Mouse (Mus musculus) midbrain, embryonic 13.5 days (tissue): ENCODE data around the gene Hcfc2. TPM values are rescaled to one million over a fixed set of nuclear protein-coding genes. Genes with fewer than 3 reads are reported as not detected.

Source experiments
- ATAC-seq: fragments of 200-750 bp; cut with Nextera tagmentation; 2 replicates; pipeline ENCODE4 v1.8.0; 2017; ENCODE audit warnings: mild to moderate bottlenecking, moderate TSS enrichment, moderate library complexity
- H3K27ac ChIP-seq: fragments of 300-500 bp; sonication (generic); 2 replicates; pipeline ENCODE4 v1.5.1; 2015; ENCODE audit warnings: inconsistent platforms, mild to moderate bottlenecking, moderate library complexity
- H3K27me3 ChIP-seq: fragments of 300-500 bp; sonication (generic); 2 replicates; pipeline ENCODE4 v1.6.1; 2015; ENCODE audit warnings: mild to moderate bottlenecking, inconsistent platforms
- H3K36me3 ChIP-seq: fragments of 300-500 bp; sonication (generic); 2 replicates; pipeline ENCODE4 v1.6.1; 2015; ENCODE audit warnings: mild to moderate bottlenecking, inconsistent platforms
- H3K4me1 ChIP-seq: fragments of 300-500 bp; sonication (generic); replicated peaks from 2 replicates; pipeline ENCODE4 v1.6.1; 2015; ENCODE audit warnings: inconsistent platforms
- H3K4me2 ChIP-seq: fragments of 300-500 bp; sonication (generic); replicated peaks from 2 replicates; pipeline ENCODE4 v1.6.1; 2015; ENCODE audit warnings: moderate library complexity, mild to moderate bottlenecking, inconsistent platforms
- H3K4me3 ChIP-seq: fragments of 300-500 bp; sonication (generic); replicated peaks from 2 replicates; pipeline ENCODE4 v1.5.1; 2015; ENCODE audit warnings: mild to moderate bottlenecking, inconsistent platforms
- H3K9ac ChIP-seq: fragments of 300-500 bp; sonication (generic); replicated peaks from 2 replicates; pipeline ENCODE4 v1.6.1; 2015; ENCODE audit warnings: mild to moderate bottlenecking, inconsistent platforms
- H3K9me3 ChIP-seq: fragments of 300-500 bp; sonication (generic); 2 replicates; pipeline ENCODE4 v1.6.1; 2016; ENCODE audit warnings: mild to moderate bottlenecking, inconsistent platforms
- WGBS: fragments of 180-500 bp; shearing (Covaris S2); methylation state at CpG from one replicate; pipeline ENCODE4 v1.1.7; 2015; 5-methylcytosine and 5-hydroxymethylcytosine counted together
- polyA plus RNA-seq: library from polyadenylated mRNA; unstranded; fragments of >200 nt; fragmentation: Nextera tagmentation; extraction: Ambion mirVana; gene quantifications from 2 replicates; pipeline ENCODE4 v1.2.1, GENCODE M21; 2015

Hcfc2 gene
- polyA plus RNA-seq, 1 experiment from 2014 or later = 45.9 TPM

DNA sequence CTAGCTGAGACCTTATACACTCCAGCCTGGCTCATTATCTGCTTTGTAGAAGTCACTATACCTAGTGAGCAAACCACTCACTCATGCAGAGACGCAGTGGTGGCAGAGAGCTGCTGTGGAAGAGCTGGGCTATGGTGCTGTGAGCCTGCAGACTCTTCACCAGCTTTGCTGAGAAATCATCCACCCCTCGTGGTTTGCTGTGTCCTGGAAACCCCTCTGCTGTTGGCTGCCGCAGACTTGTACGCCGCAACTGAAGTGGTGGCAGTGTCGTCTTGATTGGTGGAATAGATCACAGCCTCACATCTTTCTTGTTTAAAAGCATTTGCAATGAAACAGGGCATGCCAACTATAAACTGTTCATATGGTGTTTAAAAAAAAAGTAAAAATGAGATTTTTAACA, 48.3 kb downstream of the Hcfc2 start:
- H3K4me2 ChIP-seq = no peak overlapping the region
- no peaks in the 10 kb centered on the region for H3K4me1 ChIP-seq
- no peaks in the 10 kb centered on the region for H3K9me3 ChIP-seq
- WGBS = 94% methylated on average over 6 of the region's 6 CpGs
- H3K36me3 ChIP-seq = peaks cover 63% of the 10 kb centered on the region
- no peak overlapping the region for H3K4me3 ChIP-seq
- no peak for ATAC-seq
- H3K27ac ChIP-seq = no peak overlapping the region
- H3K27me3 ChIP-seq = no peaks in the 10 kb centered on the region
- H3K9ac ChIP-seq = no peak overlapping the region

DNA sequence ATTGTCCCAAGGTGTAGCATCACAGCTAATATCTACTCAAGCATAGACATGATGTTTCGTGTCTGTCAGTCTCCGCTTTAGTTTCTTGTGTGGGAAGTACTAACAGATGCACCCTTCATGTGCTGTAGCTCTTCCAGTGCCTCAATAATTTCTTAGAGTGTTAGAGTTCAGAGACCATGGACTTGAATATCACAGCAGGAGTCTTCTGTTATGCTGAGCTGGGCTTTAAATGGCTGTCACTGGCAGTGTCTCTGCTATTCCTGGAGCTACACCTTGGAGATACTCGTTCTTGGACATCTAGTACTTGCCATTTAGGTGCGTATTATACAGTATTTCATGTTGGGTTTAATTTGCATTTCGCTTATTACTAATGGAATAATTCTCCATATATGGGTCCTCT, 49.3 kb downstream of the Hcfc2 start:
- Histone ChIP-seq H3K27me3 (no peaks in the 10 kb centered on the region), H3K9me3 (no peaks in the 10 kb centered on the region), H3K4me1 (no peaks in the 10 kb centered on the region), H3K4me3 (no peak overlapping the region), H3K27ac (no peak overlapping the region), H3K9ac (no peak overlapping the region), H3K4me2 (no peak overlapping the region), H3K36me3 (peaks cover 60% of the 10 kb centered on the region)
- WGBS = 88% methylated on average over 5 of the region's 5 CpGs
- no peak for ATAC-seq

DNA sequence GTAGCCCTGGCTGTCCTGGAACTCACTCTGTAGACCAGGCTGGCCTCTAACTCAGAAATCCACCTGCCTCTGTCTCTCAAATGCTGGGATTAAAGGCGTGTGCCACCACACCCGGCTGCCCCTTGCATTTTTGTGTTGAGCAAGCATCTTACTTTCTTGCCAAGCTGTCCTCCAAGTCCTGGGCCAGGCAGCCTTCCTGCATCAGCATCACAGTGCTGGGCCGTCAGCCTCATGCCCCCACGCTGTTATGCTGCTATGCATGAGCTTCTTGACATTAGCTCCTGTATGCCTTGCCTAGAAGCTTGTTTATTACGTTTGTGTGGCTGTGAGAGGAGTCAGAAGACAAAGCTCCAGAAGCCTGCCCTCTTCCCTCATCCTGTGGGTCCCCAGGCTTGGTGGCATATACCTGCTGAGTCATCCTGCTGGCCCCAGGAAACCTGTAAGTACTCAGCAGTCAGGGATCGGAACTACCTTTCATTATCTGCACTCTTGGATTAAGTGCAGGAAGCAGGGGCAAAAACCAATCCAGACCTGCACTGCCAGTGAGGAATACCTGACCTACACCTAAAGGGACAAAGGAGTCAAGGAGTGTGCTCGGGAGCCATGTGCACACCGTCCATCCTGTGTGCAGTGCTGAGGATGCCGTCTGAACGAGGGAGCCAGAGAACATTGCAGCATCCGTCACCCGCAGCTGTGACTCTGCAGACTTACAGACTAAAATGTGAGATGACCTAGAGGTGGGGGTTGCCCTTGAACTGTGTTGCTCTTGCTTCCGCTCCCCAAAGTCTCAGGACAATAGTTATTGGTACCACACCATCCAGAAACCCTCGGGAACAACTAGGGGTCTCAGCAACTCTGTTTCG, 51.3 kb downstream of the Hcfc2 start:
- no peaks in the 10 kb centered on the region for H3K4me1 ChIP-seq
- H3K36me3 ChIP-seq = peaks cover 75% of the 10 kb centered on the region
- no peak overlapping the region for H3K4me2 ChIP-seq
- no peak overlapping the region for H3K27ac ChIP-seq
- ATAC-seq = no peak
- H3K4me3 ChIP-seq = no peak overlapping the region
- WGBS = 91% methylated on average over 15 of the region's 15 CpGs
- no peak overlapping the region for H3K9ac ChIP-seq
- no peaks in the 10 kb centered on the region for H3K27me3 ChIP-seq
- H3K9me3 ChIP-seq = no peaks in the 10 kb centered on the region

DNA sequence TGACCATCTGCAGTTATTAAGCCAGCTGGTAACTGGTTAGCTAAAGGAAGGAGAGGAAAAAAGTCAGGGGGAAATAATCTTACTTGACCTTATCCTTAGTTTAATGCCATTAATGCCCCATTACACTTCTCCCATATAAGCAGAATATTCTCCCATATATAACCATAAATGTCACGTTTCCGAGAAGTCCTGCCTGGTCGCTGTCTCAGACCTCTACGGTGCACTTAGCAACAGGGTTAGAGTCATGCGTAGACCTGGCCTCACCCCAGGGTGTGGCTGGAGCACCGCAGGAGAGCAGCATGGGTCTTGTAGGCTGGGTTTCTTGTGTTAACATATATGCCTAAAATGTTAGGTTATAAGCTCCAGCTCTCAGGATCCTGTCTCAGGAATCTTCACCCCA, 54.8 kb downstream of the Hcfc2 start:
- H3K9ac ChIP-seq = no peak overlapping the region
- ATAC-seq = no peak
- no peaks in the 10 kb centered on the region for H3K4me1 ChIP-seq
- no peaks in the 10 kb centered on the region for H3K27me3 ChIP-seq
- 95% methylated on average over 6 of the region's 6 CpGs for WGBS
- no peaks in the 10 kb centered on the region for H3K9me3 ChIP-seq
- H3K4me3 ChIP-seq = no peak overlapping the region
- H3K27ac ChIP-seq = no peak overlapping the region
- H3K36me3 ChIP-seq = peaks cover 93% of the 10 kb centered on the region
- no peak overlapping the region for H3K4me2 ChIP-seq

DNA sequence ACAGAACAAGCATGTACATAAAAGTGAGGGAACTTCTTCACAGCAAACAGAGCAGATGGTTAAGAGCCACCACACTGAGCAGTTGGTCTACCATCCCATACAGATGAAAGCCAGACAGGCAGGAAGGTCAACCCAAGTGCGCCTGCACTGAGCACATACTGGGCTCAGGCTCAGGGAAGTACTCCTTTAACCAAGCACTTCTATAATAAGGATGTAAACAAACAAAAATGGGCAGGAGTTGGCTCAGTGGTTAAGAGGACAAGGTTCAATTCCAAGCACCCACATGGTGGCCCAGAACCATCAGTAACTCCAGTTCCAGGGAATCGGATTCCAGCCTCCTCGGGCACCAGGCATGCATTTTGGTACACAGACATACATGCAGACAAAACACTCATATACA, 57.0 kb downstream of the Hcfc2 start:
- WGBS = 88% methylated on average over 3 of the region's 3 CpGs
- Histone ChIP-seq H3K27ac (no peak overlapping the region), H3K36me3 (peaks cover 94% of the 10 kb centered on the region), H3K9ac (no peak overlapping the region), H3K4me1 (peaks cover 9% of the 10 kb centered on the region), H3K27me3 (no peaks in the 10 kb centered on the region), H3K4me3 (no peak overlapping the region), H3K4me2 (no peak overlapping the region), H3K9me3 (no peaks in the 10 kb centered on the region)
- no peak for ATAC-seq

DNA sequence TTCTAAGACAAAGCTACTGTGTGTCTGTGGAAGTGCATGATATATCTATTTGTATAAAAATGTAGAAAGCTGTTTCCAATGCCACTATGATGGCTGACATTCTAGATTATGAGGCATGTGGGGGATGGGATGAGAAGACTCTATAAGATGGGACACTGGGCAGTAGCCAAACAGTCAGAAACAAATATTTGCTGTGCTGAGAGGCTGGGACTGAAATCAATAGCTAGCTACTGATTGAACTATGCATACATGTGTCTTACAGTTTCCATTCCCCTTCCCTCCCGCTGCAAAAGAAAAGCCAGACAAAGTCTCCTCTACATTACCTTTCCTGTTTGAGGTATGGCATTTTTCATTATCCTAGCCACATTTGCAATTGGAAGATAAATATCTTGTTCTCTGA, 58.7 kb downstream of the Hcfc2 start:
- Histone ChIP-seq H3K36me3 (peaks cover 89% of the 10 kb centered on the region), H3K4me3 (no peak overlapping the region), H3K27ac (no peak overlapping the region), H3K4me2 (no peak overlapping the region), H3K9me3 (no peaks in the 10 kb centered on the region), H3K9ac (no peak overlapping the region), H3K4me1 (peaks cover 26% of the 10 kb centered on the region), H3K27me3 (no peaks in the 10 kb centered on the region)
- no peak for ATAC-seq
- 96% methylated on average over 1 of the region's 1 CpGs for WGBS

DNA sequence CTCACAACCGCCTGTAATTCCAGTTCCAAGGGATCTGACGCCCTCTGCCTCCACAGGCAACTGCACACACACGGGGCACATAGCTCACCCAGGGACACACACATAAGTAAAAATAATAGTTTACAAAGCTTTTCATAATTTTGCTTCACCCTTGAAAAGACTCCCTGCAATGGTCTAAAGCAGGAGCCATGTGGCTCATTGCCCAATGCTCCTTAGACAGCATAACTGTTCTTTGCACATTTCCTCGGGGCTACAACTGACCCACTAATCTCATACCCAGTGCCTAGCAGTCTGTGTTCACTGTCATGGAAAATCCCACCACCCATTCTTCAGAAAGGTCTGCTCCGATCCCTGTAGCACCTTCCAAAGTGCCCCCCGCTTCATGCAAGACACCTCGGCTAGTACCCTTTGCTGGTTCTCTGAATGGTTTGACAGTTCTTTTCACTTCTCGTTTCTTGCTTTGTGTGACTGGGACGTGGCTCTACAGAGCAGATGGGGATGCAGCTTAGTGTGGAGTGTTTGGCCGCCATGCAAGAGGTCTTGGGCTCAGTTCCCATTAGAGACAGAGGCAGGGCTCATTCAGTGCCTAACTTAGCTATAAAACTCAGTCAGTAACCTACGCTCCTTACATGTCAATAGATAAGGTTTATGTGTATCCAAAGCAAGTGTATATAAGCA, 59.4 kb downstream of the Hcfc2 start:
- Histone ChIP-seq H3K4me1 (peaks cover 33% of the 10 kb centered on the region), H3K9ac (no peak overlapping the region), H3K27me3 (no peaks in the 10 kb centered on the region), H3K9me3 (no peaks in the 10 kb centered on the region), H3K36me3 (peaks cover 93% of the 10 kb centered on the region), H3K27ac (no peak overlapping the region), H3K4me2 (no peak overlapping the region), H3K4me3 (no peak overlapping the region)
- no peak for ATAC-seq
- 94% methylated on average over 11 of the region's 11 CpGs for WGBS

DNA sequence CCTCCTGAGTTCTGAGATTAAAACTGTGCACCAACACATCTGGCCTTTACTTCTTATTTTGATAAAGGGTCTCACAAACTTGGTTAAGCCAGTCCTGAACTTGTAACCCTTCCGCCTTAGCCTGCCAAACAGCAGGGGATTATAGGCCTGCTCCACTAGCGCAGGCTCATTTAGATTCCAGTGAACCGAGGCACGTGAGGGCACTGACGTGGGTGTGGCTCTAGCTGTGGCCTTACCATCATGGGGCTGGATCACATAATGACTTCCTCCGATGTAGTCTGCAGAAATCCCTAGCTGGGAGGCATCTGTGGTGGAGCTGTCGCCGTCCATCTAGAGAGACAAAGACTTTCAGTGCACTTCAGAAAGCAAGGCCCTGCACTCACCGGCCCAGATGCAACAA, 60.5 kb downstream of the Hcfc2 start:
- no peak overlapping the region for H3K4me2 ChIP-seq
- no peak overlapping the region for H3K4me3 ChIP-seq
- no peak for ATAC-seq
- no peak overlapping the region for H3K27ac ChIP-seq
- no peaks in the 10 kb centered on the region for H3K9me3 ChIP-seq
- no peaks in the 10 kb centered on the region for H3K27me3 ChIP-seq
- peaks cover 90% of the 10 kb centered on the region for H3K36me3 ChIP-seq
- peaks cover 45% of the 10 kb centered on the region for H3K4me1 ChIP-seq
- H3K9ac ChIP-seq = no peak overlapping the region
- 93% methylated on average over 9 of the region's 9 CpGs for WGBS

DNA sequence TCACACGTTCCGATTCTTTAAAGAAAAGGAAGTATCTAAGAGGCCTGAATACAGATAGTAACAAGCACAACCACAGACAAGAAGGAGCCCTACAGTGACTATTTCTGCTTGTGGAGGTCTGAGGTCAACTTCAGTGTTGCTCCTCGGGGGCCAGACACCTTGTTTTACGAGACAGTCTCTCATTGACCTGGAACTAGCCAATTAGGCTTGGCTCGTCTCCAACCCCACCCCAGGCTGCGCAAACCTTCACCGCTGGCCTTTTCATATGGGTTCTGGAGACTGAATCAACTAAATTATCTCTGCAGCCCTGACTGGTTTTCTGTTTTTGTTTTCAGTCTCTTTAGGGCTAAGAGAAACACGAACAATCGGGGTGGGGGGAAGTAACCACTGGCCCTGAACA, 61.4 kb downstream of the Hcfc2 start:
- Histone ChIP-seq H3K4me1 (peaks cover 53% of the 10 kb centered on the region), H3K9me3 (no peaks in the 10 kb centered on the region), H3K9ac (no peak overlapping the region), H3K4me2 (no peak overlapping the region), H3K27me3 (no peaks in the 10 kb centered on the region), H3K27ac (no peak overlapping the region), H3K4me3 (no peak overlapping the region), H3K36me3 (peaks cover 82% of the 10 kb centered on the region)
- 85% methylated on average over 9 of the region's 9 CpGs for WGBS
- ATAC-seq = no peak

DNA sequence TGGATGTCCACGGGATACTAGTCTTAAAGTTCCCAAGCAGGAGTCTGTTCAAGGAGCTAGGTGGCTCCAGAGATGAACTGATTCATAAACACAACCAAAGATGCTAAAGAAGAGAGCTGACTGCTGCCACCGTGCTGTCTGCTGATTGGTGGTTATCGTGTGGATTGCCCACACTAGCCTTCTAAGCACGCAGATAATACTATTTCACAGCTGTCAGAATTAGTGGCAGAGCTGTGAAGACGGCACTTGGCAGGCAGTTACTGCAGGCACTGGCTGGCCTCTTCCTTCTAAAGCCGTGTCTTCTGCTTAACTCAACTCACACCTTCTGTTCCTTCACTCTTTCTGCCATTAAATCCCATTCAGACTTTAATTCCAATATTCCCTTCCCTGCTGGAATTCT, 62.4 kb downstream of the Hcfc2 start:
- peaks cover 55% of the 10 kb centered on the region for H3K4me1 ChIP-seq
- no peak overlapping the region for H3K9ac ChIP-seq
- 55% methylated on average over 6 of the region's 6 CpGs for WGBS
- H3K27ac ChIP-seq = no peak overlapping the region
- H3K9me3 ChIP-seq = no peaks in the 10 kb centered on the region
- no peak overlapping the region for H3K4me3 ChIP-seq
- no peak overlapping the region for H3K4me2 ChIP-seq
- no peak for ATAC-seq
- no peaks in the 10 kb centered on the region for H3K27me3 ChIP-seq
- peaks cover 71% of the 10 kb centered on the region for H3K36me3 ChIP-seq

DNA sequence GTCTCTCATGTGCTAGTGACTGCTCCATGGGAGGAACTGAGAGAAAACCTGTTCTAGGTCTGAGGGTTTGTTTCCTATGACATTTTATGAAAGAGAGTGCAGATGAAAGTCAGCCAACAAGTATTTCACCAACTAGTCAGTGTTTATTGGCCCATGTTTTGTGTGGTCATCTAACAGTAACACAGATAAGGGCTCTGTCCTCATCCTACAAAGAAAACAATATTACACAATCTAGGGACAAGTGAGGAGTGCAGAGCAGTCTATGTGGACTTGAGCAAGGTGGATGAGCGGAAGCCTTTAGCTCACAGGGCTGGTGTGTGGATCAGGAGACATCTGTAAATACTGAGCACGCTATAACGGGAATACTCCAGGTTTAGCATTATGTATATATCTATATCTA, 62.9 kb downstream of the Hcfc2 start:
- no peak overlapping the region for H3K4me2 ChIP-seq
- H3K36me3 ChIP-seq = peaks cover 66% of the 10 kb centered on the region
- H3K27ac ChIP-seq = no peak overlapping the region; the same call in 1 of the 2 replicates
- ATAC-seq = no peak
- H3K9me3 ChIP-seq = no peaks in the 10 kb centered on the region
- no peaks in the 10 kb centered on the region for H3K27me3 ChIP-seq
- 93% methylated on average over 3 of the region's 3 CpGs for WGBS
- no peak overlapping the region for H3K4me3 ChIP-seq
- no peak overlapping the region for H3K9ac ChIP-seq
- peaks cover 55% of the 10 kb centered on the region for H3K4me1 ChIP-seq

DNA sequence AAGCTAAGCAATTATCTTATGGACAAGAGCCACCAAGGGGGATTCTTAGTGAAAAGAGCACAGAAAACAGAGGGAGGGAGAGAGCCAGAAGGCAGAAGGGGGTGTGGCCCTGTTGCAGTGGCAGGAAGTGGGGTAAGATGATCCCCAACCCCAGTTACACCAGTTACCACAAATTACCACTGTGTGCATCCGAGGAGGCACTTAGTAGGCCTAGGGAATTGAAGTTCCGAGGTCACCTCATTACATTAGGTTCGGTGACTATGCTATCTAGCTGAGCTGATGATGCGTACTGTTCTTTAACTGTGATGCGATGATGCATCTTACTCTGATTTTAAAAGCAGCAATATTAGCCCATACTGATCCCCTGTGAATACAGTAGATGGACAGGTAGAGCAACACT, 63.7 kb downstream of the Hcfc2 start:
- H3K27ac ChIP-seq = no peak overlapping the region
- H3K9me3 ChIP-seq = no peaks in the 10 kb centered on the region
- peak overlapping the region; percentile 8; the same call in 1 of the 2 replicates for H3K4me3 ChIP-seq
- H3K27me3 ChIP-seq = no peaks in the 10 kb centered on the region
- 94% methylated on average over 5 of the region's 5 CpGs for WGBS
- peak overlapping the region; percentile 41; the same call in 1 of the 2 replicates for H3K4me2 ChIP-seq
- ATAC-seq = no peak
- peaks cover 55% of the 10 kb centered on the region for H3K4me1 ChIP-seq
- H3K36me3 ChIP-seq = peaks cover 58% of the 10 kb centered on the region
- peak overlapping the region; percentile 51; the same call in 1 of the 2 replicates for H3K9ac ChIP-seq
